Mouse (Mus musculus) Muller cell, postnatal 12 days (primary cell): ENCODE data around the gene H1f0.

Experiments
- DNase-seq: peaks from one replicate; pipeline ENCODE4 v3.0.0-alpha.2; 2015; ENCODE audit errors: inconsistent ontology term

H1f0 gene

GRCm38 (mm10) chr15:79068416-79068815 is 40.2 kb downstream of the H1f0 start:
- no peak for DNase-seq

GRCm38 (mm10) chr15:79071117-79072039 is 43.1 kb downstream of the H1f0 start:
- DNase-seq = peak; percentile 19

DNA sequence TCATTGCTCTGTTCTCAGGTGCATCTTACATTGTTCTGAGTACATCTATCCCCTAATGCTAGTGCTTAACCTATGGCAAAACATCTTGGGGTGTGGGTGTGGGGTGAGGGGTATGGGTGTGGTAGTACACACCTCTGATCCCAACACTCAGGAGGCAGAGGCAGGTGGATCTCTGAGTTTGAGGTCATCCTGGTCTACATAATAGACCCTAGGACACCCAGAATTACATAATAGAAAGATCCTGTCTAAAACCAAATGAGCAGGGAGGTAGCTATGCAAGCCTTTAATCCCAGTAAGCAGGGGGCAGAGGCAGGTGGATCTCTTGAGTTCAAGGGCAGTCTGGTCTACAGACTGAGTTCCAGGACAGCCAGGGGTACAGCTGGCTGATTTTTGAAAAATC is 45.5 kb downstream of the H1f0 start:
- DNase-seq = no peak

GRCm38 (mm10) chr15:79074446-79074845 is 46.2 kb downstream of the H1f0 start:
- DNase-seq = no peak

DNA sequence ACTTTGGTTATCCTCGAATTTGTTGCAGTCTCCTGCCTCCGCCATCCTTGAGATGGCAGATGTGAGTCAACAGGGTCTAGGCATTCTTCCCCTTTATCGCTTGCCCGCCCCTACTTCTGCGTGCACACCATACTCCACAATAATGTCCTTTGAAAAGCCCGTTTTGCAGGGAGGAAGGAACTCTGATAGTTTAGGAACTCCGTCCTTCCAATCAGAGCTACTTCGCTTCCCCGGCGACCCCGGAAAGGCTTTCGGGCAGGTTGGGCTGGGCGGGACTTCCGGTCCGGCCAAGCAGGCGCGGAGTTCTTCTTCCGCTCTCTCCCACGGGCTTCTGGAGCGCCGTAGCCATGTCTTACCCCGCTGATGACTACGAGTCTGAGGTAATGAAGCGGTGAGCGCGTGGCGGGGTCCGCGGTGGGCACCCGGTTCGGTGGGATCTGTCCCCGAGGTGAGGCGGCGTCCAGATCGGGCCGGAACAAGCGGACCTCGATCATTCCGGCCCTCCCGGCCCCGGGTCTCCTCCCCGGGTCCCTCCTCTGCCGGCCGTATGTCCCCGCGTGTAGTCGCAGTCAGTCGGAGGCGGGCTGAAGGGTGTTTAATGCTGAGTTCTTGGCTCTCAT is 46.8 kb downstream of the H1f0 start, which contains the start of gene Eif3l:
TSS of gene Eif3l (plus strand) at position 267 of the 620 bp plus-strand sequence.
- DNase-seq = peak; percentile 89

- DNase-seq = no peak
These were observed 47.6 kb downstream of the H1f0 start for GRCm38 (mm10) chr15:79075658-79076365.

- no peak for DNase-seq
These were observed 51.3 kb downstream of the H1f0 start for GRCm38 (mm10) chr15:79079567-79079966.
